Mouse (Mus musculus): Measurements from ENCODE around the gene Negr1. TPM values are rescaled to one million over a fixed set of nuclear protein-coding genes. Genes with fewer than 3 reads are reported as not detected.

The Negr1 gene
- polyA plus RNA-seq, 1 experiment from 2014 or later, result 8.8 TPM

DNA sequence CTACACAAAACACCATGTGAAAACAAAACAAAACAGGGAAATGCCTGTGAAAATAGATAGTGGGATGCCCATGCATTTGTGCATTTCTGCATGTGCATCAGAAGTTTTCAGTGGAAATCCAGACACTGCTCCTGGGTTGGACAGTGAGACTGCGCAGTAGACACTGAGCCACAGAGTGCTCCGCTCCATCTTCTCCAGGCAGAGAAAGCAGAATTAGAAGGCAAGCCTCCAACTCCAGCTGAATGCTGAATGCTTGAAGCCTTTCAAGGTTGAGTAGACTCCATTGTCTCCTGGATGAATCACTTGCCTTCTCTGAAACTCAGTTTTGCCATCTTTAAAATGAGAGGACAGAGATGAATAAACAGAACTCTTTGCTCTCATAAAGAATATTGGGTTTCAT is 546.6 kb downstream of the Negr1 start:
- 87% methylated on average over 2 of the region's 2 CpGs for WGBS
- Histone ChIP-seq H3K36me3 (no peaks in the 10 kb centered on the region), H3K4me1 (no peaks in the 10 kb centered on the region), H3K4me3 (no peak overlapping the region), H3K27me3 (replicated peaks) (no peaks in the 10 kb centered on the region), H3K9me3 (no peaks in the 10 kb centered on the region), H3K4me2 (replicated peaks) (no peak overlapping the region), H3K9ac (no peak overlapping the region), H3K27ac (no peak overlapping the region)
- no peak for ATAC-seq (ENCODE audit: low FRiP score, low read depth)

DNA sequence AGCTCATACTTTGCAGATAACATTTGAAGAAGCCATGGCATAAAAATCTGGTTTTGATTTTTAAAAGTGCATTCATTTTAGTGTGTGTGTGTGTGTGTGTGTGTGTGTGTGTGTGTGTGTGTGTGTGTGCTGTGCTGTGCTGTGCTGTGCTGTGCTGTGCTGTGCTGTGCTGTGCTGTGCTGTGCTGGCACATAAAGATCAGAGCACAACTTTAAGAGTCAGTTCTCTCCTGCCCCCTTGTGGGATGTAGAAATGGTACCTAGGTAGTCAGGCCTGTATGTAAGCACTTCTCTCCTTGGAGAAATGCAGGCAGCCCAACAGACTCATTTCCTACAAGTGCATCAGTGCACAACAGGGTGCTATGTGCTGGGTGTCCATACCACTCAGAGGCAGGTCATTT is 547.7 kb downstream of the Negr1 start:
- Histone ChIP-seq H3K36me3 (no peaks in the 10 kb centered on the region), H3K4me2 (replicated peaks) (no peak overlapping the region), H3K9me3 (no peaks in the 10 kb centered on the region), H3K27me3 (replicated peaks) (no peaks in the 10 kb centered on the region), H3K4me1 (no peaks in the 10 kb centered on the region), H3K4me3 (no peak overlapping the region), H3K27ac (no peak overlapping the region), H3K9ac (no peak overlapping the region)
- ATAC-seq (ENCODE audit: low FRiP score, low read depth), result peak; percentile 87

- H3K4me3 ChIP-seq, result no peak overlapping the region
- H3K9ac ChIP-seq, result no peak overlapping the region
- peak; percentile 33; the same call in 1 of the 2 replicates for ATAC-seq (ENCODE audit: low FRiP score, low read depth)
- WGBS, result 67% methylated on average over 5 of the region's 5 CpGs
- H3K4me2 ChIP-seq (replicated peaks), result no peak overlapping the region
- no peaks in the 10 kb centered on the region for H3K4me1 ChIP-seq
- no peak overlapping the region for H3K27ac ChIP-seq
- H3K9me3 ChIP-seq, result no peaks in the 10 kb centered on the region
- H3K27me3 ChIP-seq (replicated peaks), result no peaks in the 10 kb centered on the region
- H3K36me3 ChIP-seq, result no peaks in the 10 kb centered on the region
Observed at GRCm38 (mm10) chr3:157115105-157115760, 553.6 kb downstream of the Negr1 start.

DNA sequence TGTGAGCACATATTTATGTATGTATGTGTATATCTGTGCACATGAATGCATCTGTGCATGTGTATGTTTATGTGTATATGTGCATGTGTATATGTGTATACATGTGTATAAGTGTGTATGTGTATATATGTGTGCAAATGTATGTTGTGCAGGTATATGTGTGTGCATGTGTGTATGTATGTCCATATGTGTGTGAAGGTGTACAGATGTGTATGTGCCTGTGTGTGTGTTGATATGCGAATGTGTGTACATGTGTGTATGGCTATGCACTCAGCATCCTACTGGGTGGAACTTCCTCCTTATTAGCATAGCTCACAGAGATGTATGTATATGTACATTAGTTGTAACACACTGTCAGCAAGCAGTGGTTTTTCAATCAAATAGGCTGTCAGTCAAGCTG is 554.4 kb downstream of the Negr1 start:
- 0 out of 2 replicates have a peak, but pooled peaks have one; percentile 29 for ATAC-seq (ENCODE audit: low FRiP score, low read depth)
- Histone ChIP-seq H3K27ac (no peak overlapping the region), H3K4me2 (replicated peaks) (no peak overlapping the region), H3K9me3 (no peaks in the 10 kb centered on the region), H3K4me3 (no peak overlapping the region), H3K27me3 (replicated peaks) (no peaks in the 10 kb centered on the region), H3K36me3 (no peaks in the 10 kb centered on the region), H3K9ac (no peak overlapping the region), H3K4me1 (no peaks in the 10 kb centered on the region)
- WGBS, result 97% methylated on average over 1 of the region's 1 CpGs

GRCm38 (mm10) chr3:157119916-157120315 is 558.3 kb downstream of the Negr1 start:
- no peaks in the 10 kb centered on the region for H3K27me3 ChIP-seq (replicated peaks)
- no peaks in the 10 kb centered on the region for H3K9me3 ChIP-seq
- H3K36me3 ChIP-seq, result no peaks in the 10 kb centered on the region
- H3K27ac ChIP-seq, result no peak overlapping the region
- WGBS, result 42% methylated on average over 2 of the region's 2 CpGs
- H3K4me3 ChIP-seq, result no peak overlapping the region
- no peak overlapping the region for H3K4me2 ChIP-seq (replicated peaks)
- H3K4me1 ChIP-seq, result no peaks in the 10 kb centered on the region
- no peak for ATAC-seq (ENCODE audit: low FRiP score, low read depth)
- no peak overlapping the region for H3K9ac ChIP-seq

DNA sequence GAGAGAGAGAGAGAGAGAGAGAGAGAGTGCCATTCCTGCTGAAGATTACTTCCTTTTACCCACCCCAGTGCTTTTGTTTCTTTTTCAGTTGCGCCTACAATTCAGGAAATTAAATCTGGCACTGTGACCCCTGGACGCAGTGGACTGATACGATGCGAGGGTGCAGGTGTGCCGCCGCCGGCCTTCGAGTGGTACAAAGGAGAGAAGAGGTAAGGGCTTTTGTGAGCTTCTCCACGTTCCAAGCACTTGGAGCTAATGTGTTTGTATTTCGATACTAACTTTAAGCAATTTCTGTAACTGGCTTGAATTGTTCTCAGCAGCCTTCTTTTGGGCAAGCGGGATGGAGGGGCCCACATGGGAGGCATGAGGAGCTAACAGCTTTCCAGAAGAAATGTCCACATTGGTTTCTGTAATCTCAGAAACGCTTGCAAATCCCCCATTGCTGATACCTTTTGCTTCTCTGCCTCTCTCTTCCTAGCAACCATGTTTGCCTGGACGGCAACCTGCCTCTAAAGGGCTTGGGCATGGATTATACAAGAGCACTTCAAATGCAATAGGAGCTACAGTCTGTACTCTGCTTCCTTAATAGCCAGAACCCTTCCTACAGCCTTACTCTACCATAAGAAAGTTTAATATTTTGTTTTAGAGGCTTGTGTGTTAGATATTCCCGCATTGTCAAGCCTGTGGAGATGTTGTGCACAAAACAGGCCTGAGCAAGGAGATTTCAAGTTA is 584.7 kb downstream of the Negr1 start:
- no peak overlapping the region for H3K4me3 ChIP-seq
- no peak overlapping the region for H3K9ac ChIP-seq
- no peak overlapping the region for H3K27ac ChIP-seq
- H3K36me3 ChIP-seq, result no peaks in the 10 kb centered on the region
- WGBS, result 89% methylated on average over 14 of the region's 14 CpGs
- no peak for ATAC-seq (ENCODE audit: low FRiP score, low read depth)
- H3K4me2 ChIP-seq (replicated peaks), result no peak overlapping the region
- H3K9me3 ChIP-seq, result no peaks in the 10 kb centered on the region
- H3K4me1 ChIP-seq, result no peaks in the 10 kb centered on the region
- no peaks in the 10 kb centered on the region for H3K27me3 ChIP-seq (replicated peaks)

DNA sequence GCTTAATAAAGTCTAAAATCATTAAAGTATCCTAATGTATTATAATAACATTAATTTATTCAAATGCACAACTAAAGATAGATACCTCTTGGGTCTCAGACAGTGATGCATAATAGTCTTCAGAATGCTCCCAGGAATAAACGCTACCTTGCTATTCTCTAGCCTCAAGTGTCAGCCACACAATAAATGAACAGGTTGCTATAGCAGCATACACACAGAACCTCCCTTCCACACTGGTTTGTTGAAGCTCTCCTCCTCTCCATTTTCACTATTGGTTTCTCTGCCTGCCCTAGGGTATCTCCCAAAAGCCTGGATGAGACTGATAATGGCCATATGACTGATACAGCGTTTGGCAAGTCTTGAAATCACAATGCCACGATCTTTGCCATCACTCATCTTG is 593.3 kb downstream of the Negr1 start:
- Histone ChIP-seq H3K27ac (no peak overlapping the region), H3K9me3 (no peaks in the 10 kb centered on the region), H3K4me1 (no peaks in the 10 kb centered on the region), H3K36me3 (no peaks in the 10 kb centered on the region), H3K4me2 (replicated peaks) (no peak overlapping the region), H3K27me3 (replicated peaks) (no peaks in the 10 kb centered on the region), H3K4me3 (no peak overlapping the region), H3K9ac (no peak overlapping the region)
- WGBS, result 87% methylated on average over 3 of the region's 3 CpGs
- ATAC-seq (ENCODE audit: low FRiP score, low read depth), result no peak

- Histone ChIP-seq H3K27ac (no peak overlapping the region), H3K9me3 (no peaks in the 10 kb centered on the region), H3K27me3 (replicated peaks) (no peaks in the 10 kb centered on the region), H3K4me3 (no peak overlapping the region), H3K4me2 (replicated peaks) (no peak overlapping the region), H3K4me1 (no peaks in the 10 kb centered on the region), H3K9ac (no peak overlapping the region), H3K36me3 (no peaks in the 10 kb centered on the region)
- ATAC-seq (ENCODE audit: low FRiP score, low read depth), result no peak
Observed at GRCm38 (mm10) chr3:157155513-157155912, 593.9 kb downstream of the Negr1 start.

GRCm38 (mm10) chr3:157164840-157165595 is 603.4 kb downstream of the Negr1 start:
- ATAC-seq (ENCODE audit: low FRiP score, low read depth), result no peak
- Histone ChIP-seq H3K4me2 (replicated peaks) (no peak overlapping the region), H3K4me1 (no peaks in the 10 kb centered on the region), H3K36me3 (no peaks in the 10 kb centered on the region), H3K4me3 (no peak overlapping the region), H3K9ac (no peak overlapping the region), H3K27me3 (replicated peaks) (no peaks in the 10 kb centered on the region), H3K27ac (no peak overlapping the region), H3K9me3 (no peaks in the 10 kb centered on the region)
- 93% methylated on average over 3 of the region's 3 CpGs for WGBS

GRCm38 (mm10) chr3:157181975-157182374 is 620.4 kb downstream of the Negr1 start:
- no peak overlapping the region for H3K9ac ChIP-seq
- H3K9me3 ChIP-seq, result no peaks in the 10 kb centered on the region
- no peaks in the 10 kb centered on the region for H3K36me3 ChIP-seq
- H3K4me1 ChIP-seq, result no peaks in the 10 kb centered on the region
- no peaks in the 10 kb centered on the region for H3K27me3 ChIP-seq (replicated peaks)
- no peak overlapping the region for H3K4me3 ChIP-seq
- ATAC-seq (ENCODE audit: low FRiP score, low read depth), result no peak
- 84% methylated on average over 2 of the region's 2 CpGs for WGBS
- no peak overlapping the region for H3K4me2 ChIP-seq (replicated peaks)
- no peak overlapping the region for H3K27ac ChIP-seq

- Histone ChIP-seq H3K27ac (no peak overlapping the region), H3K4me2 (replicated peaks) (no peak overlapping the region), H3K4me3 (no peak overlapping the region), H3K4me1 (no peaks in the 10 kb centered on the region), H3K9me3 (no peaks in the 10 kb centered on the region), H3K27me3 (replicated peaks) (no peaks in the 10 kb centered on the region), H3K9ac (no peak overlapping the region), H3K36me3 (no peaks in the 10 kb centered on the region)
- no peak for ATAC-seq (ENCODE audit: low FRiP score, low read depth)
- 72% methylated on average over 8 of the region's 8 CpGs for WGBS
Observed at GRCm38 (mm10) chr3:157188939-157189725, 627.5 kb downstream of the Negr1 start.

GRCm38 (mm10) chr3:157189834-157190233 is 628.2 kb downstream of the Negr1 start:
- Histone ChIP-seq H3K9me3 (no peaks in the 10 kb centered on the region), H3K4me3 (no peak overlapping the region), H3K27ac (no peak overlapping the region), H3K4me1 (no peaks in the 10 kb centered on the region), H3K36me3 (no peaks in the 10 kb centered on the region), H3K4me2 (replicated peaks) (no peak overlapping the region), H3K9ac (no peak overlapping the region), H3K27me3 (replicated peaks) (no peaks in the 10 kb centered on the region)
- no peak for ATAC-seq (ENCODE audit: low FRiP score, low read depth)
- WGBS, result 94% methylated on average over 4 of the region's 4 CpGs
